Mouse (Mus musculus) embryonic facial prominence, embryonic 13.5 days (tissue): ENCODE results near the gene Pitpnm3. TPM values are rescaled to one million over a fixed set of nuclear protein-coding genes. Genes with fewer than 3 reads are reported as not detected.
A peak's percentile ranks its signal among the peaks of the same experiment; 100 is the strongest.

ENCODE experiments used
- ATAC-seq: fragments of 200-750 bp; cut with Nextera tagmentation; 2 replicates; pipeline ENCODE4 v1.8.0; 2017; ENCODE audit warnings: low read depth; ENCODE audit not compliant: insufficient number of reproducible peaks, insufficient read depth, low FRiP score, low TSS enrichment
- H3K27ac ChIP-seq: fragments of 300-500 bp; sonication (generic); 2 replicates; pipeline ENCODE4 v1.5.1; 2015; ENCODE audit warnings: moderate library complexity, mild to moderate bottlenecking, inconsistent platforms
- H3K27me3 ChIP-seq: fragments of 300-500 bp; sonication (generic); 2 replicates; pipeline ENCODE4 v1.6.1; 2015; ENCODE audit warnings: mild to moderate bottlenecking, inconsistent platforms
- H3K36me3 ChIP-seq: fragments of 300-500 bp; sonication (generic); 2 replicates; pipeline ENCODE4 v1.6.1; 2015; ENCODE audit warnings: mild to moderate bottlenecking, inconsistent platforms
- H3K4me1 ChIP-seq: fragments of 300-500 bp; sonication (generic); 2 replicates; pipeline ENCODE4 v1.6.1; 2015; ENCODE audit warnings: inconsistent platforms
- H3K4me2 ChIP-seq: fragments of 300-500 bp; sonication (generic); 2 replicates; pipeline ENCODE4 v1.6.1; 2015; ENCODE audit warnings: moderate library complexity, mild to moderate bottlenecking, inconsistent platforms
- H3K4me3 ChIP-seq: fragments of 300-500 bp; sonication (generic); 2 replicates; pipeline ENCODE4 v1.5.1; 2015; ENCODE audit warnings: mild to moderate bottlenecking, inconsistent platforms
- H3K9ac ChIP-seq: fragments of 300-500 bp; sonication (generic); 2 replicates; pipeline ENCODE4 v1.6.1; 2015; ENCODE audit warnings: mild to moderate bottlenecking, inconsistent platforms
- H3K9me3 ChIP-seq: fragments of 300-500 bp; sonication (generic); 2 replicates; pipeline ENCODE4 v1.6.1; 2016; ENCODE audit warnings: inconsistent platforms
- WGBS: fragments of 180-500 bp; shearing (Covaris S2); methylation state at CpG from one replicate; pipeline ENCODE4 v1.1.7; 2015; ENCODE audit warnings: mixed read lengths; 5-methylcytosine and 5-hydroxymethylcytosine counted together
- polyA plus RNA-seq: library from polyadenylated mRNA; unstranded; fragments of >200 nt; fragmentation: Nextera tagmentation; extraction: Ambion mirVana; gene quantifications from 2 replicates; pipeline ENCODE4 v1.2.1, GENCODE M21; 2015

The Pitpnm3 gene
- polyA plus RNA-seq, 1 experiment from 2014 or later = 0.62 TPM

DNA sequence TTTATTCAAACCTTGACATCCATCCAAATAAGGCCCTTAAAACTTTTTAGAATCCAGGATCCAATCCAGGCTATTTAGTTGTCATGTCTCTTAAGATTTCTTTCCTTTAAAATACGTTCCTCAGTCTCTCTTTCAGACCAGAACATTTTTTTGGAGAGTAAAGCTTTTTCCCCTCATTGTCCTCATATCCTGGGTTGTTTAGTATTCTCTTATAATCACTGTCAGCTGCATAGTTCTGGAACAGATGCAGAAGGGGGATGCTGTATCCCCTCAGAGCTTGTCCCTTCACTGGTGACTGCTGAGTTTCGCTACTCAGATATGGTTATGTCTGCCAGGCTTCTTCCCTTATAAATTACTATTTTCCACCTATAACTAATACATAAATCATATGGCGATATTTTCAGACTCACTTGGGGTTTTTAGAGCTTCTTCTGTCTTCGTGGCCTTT is 20.4 kb upstream of the Pitpnm3 start:
- Histone ChIP-seq H3K4me3 (no peak overlapping the region), H3K36me3 (peaks cover 60% of the 10 kb centered on the region), H3K27ac (peak overlapping the region; percentile 80), H3K9me3 (no peaks in the 10 kb centered on the region), H3K4me1 (peaks cover 23% of the 10 kb centered on the region), H3K4me2 (no peak overlapping the region), H3K9ac (no peak overlapping the region), H3K27me3 (no peaks in the 10 kb centered on the region)
- ATAC-seq = no peak
- WGBS = 68% methylated on average over 4 of the region's 4 CpGs

DNA sequence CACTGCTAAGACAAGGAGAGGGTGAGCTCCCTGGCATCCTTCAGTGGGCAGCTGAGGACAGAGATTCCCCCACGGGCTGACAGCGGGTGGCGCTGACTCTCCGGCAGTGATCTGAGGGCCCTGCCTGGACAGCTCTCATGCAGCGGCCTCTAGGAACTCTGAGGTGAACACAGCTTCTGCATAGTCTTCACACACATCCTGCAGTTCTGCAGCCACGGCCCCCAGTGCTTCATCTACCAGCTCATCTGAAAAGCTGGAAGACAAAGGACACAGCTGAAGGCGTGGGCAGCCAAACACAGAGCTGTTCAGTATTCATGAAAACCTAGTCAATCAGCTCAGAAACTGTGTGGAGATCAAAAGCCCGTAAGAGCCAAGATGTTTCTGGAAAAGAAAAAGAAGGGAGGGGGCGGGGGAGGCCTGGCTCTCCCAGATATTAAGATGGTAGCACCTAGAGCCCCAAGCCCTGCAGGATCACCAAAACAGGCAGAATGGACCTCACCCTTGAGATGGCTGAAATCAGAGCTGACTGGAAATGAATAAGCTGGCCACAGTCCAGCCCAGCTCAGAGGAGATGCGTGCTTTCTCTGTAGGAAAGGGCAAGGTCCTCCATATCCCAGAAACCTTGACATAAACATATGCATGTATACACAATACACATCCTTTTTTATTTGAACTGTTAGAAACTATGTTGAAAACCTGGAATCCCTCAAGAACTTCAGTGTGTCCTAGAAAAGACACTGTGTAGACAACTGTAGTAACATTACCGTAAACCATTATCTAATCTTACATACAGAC is 19.8 kb upstream of the Pitpnm3 start:
- no peaks in the 10 kb centered on the region for H3K27me3 ChIP-seq
- H3K9ac ChIP-seq = no peak overlapping the region
- H3K36me3 ChIP-seq = peaks cover 55% of the 10 kb centered on the region
- H3K9me3 ChIP-seq = no peaks in the 10 kb centered on the region
- H3K4me3 ChIP-seq = no peak overlapping the region
- H3K4me1 ChIP-seq = peaks cover 26% of the 10 kb centered on the region
- no peak overlapping the region for H3K4me2 ChIP-seq
- peak overlapping the region; percentile 80 for H3K27ac ChIP-seq
- WGBS = 76% methylated on average over 11 of the region's 11 CpGs
- no peak for ATAC-seq

DNA sequence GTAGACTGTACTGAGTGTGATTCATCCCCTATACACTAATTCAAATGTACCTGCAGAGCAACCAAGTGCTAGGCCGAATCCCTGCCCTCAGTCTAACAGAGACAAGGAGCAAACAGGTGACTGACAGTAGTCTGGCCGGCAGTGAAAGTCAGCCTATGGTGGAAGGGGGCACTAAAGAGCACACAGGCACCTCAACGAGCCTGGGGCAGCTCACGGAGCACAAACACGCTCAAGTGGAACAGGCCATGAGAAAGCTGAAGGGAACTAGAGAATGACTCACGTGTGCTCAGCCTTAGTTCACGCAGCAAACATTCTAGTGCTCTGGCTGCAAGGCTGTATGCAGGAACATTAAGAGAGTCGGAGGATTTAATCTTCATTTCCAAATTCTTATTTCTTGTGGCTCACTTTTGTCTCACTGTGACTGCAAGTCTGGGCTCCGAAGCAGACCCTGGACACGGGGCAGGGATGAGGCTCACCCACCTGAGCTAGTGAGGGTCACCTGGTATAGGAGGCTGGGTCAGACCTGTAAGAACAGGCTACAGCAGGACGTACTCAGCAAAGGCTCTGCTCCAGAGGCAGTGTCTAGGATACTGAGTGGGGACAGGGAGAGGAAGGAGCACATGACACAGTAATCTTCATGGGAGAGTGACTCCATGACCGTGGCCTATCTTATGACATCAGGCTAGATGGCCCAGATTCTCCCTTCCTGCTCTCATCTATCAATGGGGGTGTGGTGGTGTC is 17.7 kb upstream of the Pitpnm3 start:
- no peaks in the 10 kb centered on the region for H3K27me3 ChIP-seq
- no peak for ATAC-seq
- peaks cover 40% of the 10 kb centered on the region for H3K36me3 ChIP-seq
- H3K4me3 ChIP-seq = no peak overlapping the region
- H3K9me3 ChIP-seq = no peaks in the 10 kb centered on the region
- no peak overlapping the region for H3K4me2 ChIP-seq
- no peak overlapping the region for H3K27ac ChIP-seq
- no peak overlapping the region for H3K9ac ChIP-seq
- 81% methylated on average over 12 of the region's 12 CpGs for WGBS
- H3K4me1 ChIP-seq = peaks cover 32% of the 10 kb centered on the region

DNA sequence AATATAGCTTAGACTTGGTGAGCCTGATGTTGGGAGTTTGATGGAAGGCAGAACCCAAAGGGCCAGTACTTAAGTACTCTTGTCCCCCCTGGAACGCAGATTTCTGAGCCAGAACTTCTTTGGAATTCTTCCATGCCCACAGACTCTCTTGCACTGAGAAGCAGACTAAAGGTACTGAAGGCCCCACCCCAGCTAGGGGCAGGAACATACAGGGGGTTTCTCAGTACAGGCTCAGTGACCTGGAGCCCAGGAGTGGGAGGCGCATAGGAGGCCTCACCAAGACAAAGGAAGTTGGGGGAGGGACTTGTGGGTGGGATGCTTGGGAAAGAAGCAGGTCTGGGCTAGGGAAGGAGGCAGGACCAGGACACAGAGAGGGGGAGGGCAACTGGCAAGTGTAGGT is 15.5 kb upstream of the Pitpnm3 start:
- peak; percentile 49; the same call in 1 of the 2 replicates for ATAC-seq
- 40% methylated on average over 2 of the region's 2 CpGs for WGBS
- no peaks in the 10 kb centered on the region for H3K9me3 ChIP-seq
- no peak overlapping the region for H3K4me3 ChIP-seq
- H3K27me3 ChIP-seq = no peaks in the 10 kb centered on the region
- H3K36me3 ChIP-seq = peaks cover 27% of the 10 kb centered on the region
- H3K4me2 ChIP-seq = no peak overlapping the region
- peaks cover 46% of the 10 kb centered on the region for H3K4me1 ChIP-seq
- no peak overlapping the region for H3K9ac ChIP-seq
- peak overlapping the region; percentile 28; the same call in 1 of the 2 replicates for H3K27ac ChIP-seq

DNA sequence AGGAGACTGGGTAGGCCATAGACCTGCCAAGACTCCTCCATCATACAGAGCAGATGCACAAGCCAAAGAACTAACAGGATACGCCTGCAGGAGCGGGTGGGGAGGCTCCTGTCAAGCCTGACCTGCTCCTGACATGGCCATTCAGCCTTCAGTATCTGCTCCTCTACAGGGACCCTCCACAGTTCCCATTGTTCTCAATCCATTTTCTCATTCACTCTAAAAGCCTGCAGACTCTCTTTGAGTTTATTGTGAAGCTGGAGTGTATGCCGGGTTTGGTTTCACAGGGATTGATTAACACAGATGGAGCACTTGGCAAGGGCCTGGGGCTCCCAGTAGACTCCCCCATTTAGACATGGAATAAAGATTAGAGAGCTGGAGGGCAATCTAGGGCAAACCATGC is 12.3 kb upstream of the Pitpnm3 start:
- WGBS = 41% methylated on average over 3 of the region's 3 CpGs
- Histone ChIP-seq H3K4me3 (no peak overlapping the region), H3K27me3 (no peaks in the 10 kb centered on the region), H3K9me3 (no peaks in the 10 kb centered on the region), H3K4me1 (peaks cover 64% of the 10 kb centered on the region), H3K27ac (peak overlapping the region; percentile 28; the same call in 1 of the 2 replicates), H3K36me3 (peaks cover 4% of the 10 kb centered on the region), H3K9ac (no peak overlapping the region), H3K4me2 (no peak overlapping the region)
- ATAC-seq = no peak

DNA sequence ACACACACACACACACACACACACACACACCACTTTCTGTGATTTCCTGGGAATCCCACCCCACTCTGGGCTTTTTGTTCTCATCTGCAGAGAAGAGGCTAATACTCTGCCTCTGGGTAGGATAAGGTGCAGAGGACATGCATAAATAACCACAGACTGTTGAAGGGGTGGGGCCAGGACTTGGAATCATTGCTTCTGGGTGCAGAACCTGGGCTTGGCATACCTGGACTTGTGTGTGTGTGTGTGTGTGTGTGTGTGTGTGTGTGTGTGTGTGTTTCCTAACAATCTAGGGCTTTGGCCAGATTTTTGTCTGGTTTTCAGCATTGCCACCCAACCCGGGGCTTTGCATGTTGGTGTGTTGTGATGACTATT is 10.3 kb upstream of the Pitpnm3 start:
- H3K27me3 ChIP-seq = peaks cover 6% of the 10 kb centered on the region; the same call in 1 of the 2 replicates
- no peaks in the 10 kb centered on the region for H3K36me3 ChIP-seq
- peaks cover 56% of the 10 kb centered on the region for H3K4me1 ChIP-seq
- no peak overlapping the region for H3K9ac ChIP-seq
- peak overlapping the region; percentile 57; the same call in 1 of the 2 replicates for H3K27ac ChIP-seq
- H3K9me3 ChIP-seq = no peaks in the 10 kb centered on the region
- no peak for ATAC-seq
- H3K4me2 ChIP-seq = no peak overlapping the region
- no peak overlapping the region for H3K4me3 ChIP-seq
- 47% methylated on average over 1 of the region's 1 CpGs for WGBS

DNA sequence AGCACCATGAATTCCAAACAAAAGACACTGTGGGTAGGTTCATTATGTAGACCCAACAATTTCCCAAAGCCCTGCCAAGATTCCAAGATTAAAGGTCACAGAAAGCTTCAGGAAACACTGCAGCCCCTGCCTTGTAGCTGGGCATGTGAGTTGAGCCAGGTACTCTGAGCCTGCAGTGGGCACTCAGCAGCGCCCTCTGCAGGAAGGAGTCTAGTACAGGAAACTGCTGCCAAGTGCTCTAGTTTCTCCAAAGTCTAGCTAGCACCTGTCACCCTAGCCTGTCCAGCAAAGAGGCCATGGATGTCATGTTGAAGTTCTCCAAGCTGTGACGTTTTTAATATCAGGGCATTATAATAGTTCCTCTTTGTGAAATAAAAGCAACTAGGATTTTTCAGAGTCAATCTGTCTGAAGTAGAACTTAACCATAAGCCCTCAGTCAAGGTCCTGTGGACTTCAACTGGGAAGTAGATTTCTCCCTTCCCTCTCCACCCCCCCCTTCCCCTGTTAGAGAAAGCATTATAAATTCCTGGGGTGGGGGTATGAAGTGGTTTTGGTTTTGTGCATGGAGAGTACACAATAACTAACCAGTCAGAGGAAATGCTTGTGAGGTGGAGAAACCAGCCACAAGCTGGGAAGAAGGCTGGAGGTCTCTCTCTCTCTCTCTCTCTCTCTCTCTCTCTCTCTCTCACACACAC is 9.8 kb upstream of the Pitpnm3 start:
- Histone ChIP-seq H3K4me3 (no peak overlapping the region), H3K4me1 (peaks cover 54% of the 10 kb centered on the region), H3K27me3 (peaks cover 8% of the 10 kb centered on the region; the same call in 1 of the 2 replicates), H3K4me2 (no peak overlapping the region), H3K9me3 (no peaks in the 10 kb centered on the region), H3K27ac (peak overlapping the region; percentile 57; the same call in 1 of the 2 replicates), H3K9ac (no peak overlapping the region), H3K36me3 (no peaks in the 10 kb centered on the region)
- no peak; the same call in 1 of the 2 replicates for ATAC-seq
- 16% methylated on average over 2 of the region's 2 CpGs for WGBS

DNA sequence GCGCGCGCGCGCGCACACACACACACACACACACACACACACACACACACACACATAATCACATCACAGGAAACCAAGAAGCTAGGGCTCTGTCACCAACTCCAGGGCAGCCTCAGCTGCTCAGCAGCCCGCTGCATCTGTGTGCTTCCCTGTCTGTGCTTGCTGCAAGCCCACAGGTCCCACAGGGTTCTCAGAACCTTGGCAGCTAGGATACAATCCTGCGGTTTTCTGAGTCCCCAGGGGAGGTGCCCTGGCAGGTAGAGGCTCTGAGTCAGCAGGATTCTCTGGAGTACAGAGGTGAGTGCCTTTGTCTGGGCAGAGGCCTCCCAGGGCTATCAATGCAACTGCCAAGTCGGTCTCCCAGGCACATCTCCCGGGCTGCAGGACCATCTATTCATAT is 7.3 kb upstream of the Pitpnm3 start:
- Histone ChIP-seq H3K27me3 (peaks cover 20% of the 10 kb centered on the region), H3K36me3 (no peaks in the 10 kb centered on the region), H3K27ac (peak overlapping the region; percentile 33; the same call in 1 of the 2 replicates), H3K4me1 (peaks cover 44% of the 10 kb centered on the region), H3K4me3 (no peak overlapping the region), H3K9me3 (no peaks in the 10 kb centered on the region), H3K9ac (no peak overlapping the region), H3K4me2 (0 out of 2 replicates have a peak overlapping the region, but pooled peaks have one; percentile 11)
- WGBS = 35% methylated on average over 10 of the region's 10 CpGs
- no peak; the same call in 1 of the 2 replicates for ATAC-seq

DNA sequence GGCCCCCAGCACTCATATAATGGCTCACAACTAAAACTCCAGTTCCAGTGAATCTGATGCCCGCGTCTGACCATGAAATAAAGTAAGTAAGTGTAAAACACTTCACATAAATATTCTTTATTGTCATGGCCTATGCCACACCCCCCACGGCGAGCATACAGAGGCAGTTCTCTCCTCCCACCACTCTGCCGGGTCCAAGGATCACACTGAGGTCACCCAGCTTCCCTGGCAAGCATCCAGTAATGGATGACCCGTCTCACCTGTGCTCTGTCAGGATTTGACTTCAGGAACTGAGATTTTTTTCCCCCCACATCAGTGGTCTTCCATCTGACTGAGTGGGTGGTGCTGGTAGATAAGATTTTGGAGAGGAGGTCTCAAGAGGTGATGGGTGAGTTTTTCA is 4.6 kb upstream of the Pitpnm3 start:
- Histone ChIP-seq H3K27me3 (peaks cover 47% of the 10 kb centered on the region), H3K36me3 (no peaks in the 10 kb centered on the region), H3K4me1 (peaks cover 27% of the 10 kb centered on the region), H3K4me2 (no peak overlapping the region), H3K27ac (no peak overlapping the region), H3K4me3 (no peak overlapping the region), H3K9ac (no peak overlapping the region), H3K9me3 (no peaks in the 10 kb centered on the region)
- ATAC-seq = no peak
- WGBS = 64% methylated on average over 6 of the region's 6 CpGs

DNA sequence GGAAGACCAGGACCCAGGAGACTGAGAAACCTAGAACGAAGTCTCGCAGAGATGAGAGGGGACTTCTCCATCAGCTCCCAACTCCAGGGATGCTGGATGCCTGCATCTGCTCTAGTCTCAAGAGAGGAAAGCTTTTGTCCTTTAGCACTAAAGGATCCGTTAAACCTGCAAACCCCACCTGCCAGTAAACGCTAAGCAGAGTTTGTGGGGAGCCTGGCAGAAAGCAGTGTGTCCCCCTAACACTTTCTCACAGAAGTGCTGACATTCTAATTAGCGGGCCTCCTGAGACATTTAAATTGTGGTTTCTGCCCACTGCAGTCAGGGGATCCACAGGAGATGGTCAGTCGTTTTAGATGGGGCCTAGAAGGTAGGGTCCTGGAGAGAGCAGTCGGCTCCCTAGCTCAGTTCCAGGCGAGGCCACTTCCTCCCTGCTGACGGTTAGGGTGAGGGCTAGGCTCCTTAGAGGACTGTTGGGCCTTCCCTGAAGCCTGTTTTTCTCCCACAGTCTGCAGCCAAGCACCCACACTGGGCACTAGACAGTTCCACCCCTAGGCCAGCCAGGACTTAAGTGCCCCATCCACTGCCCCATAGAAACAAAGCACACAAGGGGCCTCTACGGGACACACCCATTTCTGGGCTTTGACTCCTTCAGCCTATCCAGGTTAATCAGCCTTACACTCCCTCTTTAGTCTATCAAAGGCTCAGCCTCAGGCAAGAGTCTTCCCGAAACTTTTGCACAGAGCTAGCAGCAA is 829 bp upstream of the Pitpnm3 start:
- H3K27ac ChIP-seq = no peak overlapping the region
- WGBS = 22% methylated on average over 11 of the region's 11 CpGs
- no peaks in the 10 kb centered on the region for H3K9me3 ChIP-seq
- peak overlapping the region; percentile 63 for H3K4me3 ChIP-seq
- H3K36me3 ChIP-seq = no peaks in the 10 kb centered on the region
- peak overlapping the region; percentile 74; the same call in 1 of the 2 replicates for H3K9ac ChIP-seq
- H3K4me2 ChIP-seq = peak overlapping the region; percentile 99
- ATAC-seq = no peak
- peaks cover 78% of the 10 kb centered on the region for H3K27me3 ChIP-seq
- peaks cover 31% of the 10 kb centered on the region for H3K4me1 ChIP-seq
